Mouse (Mus musculus): Measurements from ENCODE around the gene Klhdc1.

Gene Klhdc1

DNA sequence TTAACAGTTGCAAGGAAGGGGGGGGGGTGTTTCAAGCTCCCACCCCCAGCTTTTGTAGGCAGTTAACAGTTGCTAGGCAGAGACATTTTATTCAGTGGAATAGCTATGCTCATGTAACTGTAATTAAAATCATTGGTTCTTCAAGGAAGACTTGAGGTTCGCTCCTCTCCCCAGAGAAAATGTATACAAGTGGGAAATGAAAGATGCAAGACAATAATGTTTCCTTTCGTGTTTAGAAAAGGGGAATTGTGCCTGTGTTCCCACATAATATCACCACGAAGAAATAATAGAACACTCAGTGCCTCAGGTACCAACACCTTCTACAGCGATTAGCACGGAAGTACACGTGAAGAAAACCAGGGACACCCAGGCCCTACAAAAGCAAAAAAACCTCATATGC lies at the start of gene Klhdc1:
TSS of gene Klhdc1 (plus strand) at position 301 of the 400 bp plus-strand sequence.
- no peak for DNase-seq (ENCODE audit: extremely low spot score, low read depth, low spot score)

DNA sequence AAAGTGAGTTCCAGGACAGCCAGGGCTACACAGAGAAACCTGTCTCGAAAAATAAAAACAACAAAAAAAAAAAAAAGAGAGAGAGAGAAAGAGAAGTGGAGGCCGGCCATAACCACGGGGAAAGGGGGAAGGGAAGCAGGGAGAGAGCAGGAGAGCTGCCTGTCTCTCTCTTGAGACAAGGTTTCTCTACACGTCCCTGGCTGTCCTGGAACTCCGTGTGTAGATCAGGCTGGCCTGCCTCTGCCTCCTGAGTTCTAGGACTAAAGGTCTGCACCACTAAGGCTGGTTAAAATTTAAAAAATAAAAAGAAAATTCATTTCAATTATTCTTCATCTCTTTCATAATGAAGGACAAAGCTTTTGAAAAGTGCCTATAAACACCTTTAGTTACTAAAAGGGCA lies 49.6 kb upstream of the Klhdc1 start:
- DNase-seq (ENCODE audit: extremely low spot score, low read depth, low spot score) = no peak

DNA sequence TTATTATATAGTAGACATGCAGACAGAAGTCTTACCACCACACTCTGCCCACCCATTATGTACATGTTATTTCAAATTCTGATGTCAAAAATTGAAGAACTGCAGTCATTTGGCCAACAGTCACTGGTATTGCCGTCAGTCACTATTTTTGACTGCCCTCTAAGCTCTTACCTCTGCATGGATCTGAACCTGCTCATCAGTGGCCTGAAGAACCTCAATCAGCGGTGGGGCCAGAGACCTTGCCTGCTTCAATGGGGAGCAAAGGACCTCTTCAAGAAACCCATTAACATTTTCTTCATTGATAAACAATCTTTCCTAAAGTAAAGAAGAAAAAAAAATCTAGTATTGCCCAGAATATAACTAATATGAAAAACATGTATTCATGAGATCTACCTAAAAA lies 48.3 kb upstream of the Klhdc1 start:
- no peak for DNase-seq (ENCODE audit: extremely low spot score, low read depth, low spot score)

DNA sequence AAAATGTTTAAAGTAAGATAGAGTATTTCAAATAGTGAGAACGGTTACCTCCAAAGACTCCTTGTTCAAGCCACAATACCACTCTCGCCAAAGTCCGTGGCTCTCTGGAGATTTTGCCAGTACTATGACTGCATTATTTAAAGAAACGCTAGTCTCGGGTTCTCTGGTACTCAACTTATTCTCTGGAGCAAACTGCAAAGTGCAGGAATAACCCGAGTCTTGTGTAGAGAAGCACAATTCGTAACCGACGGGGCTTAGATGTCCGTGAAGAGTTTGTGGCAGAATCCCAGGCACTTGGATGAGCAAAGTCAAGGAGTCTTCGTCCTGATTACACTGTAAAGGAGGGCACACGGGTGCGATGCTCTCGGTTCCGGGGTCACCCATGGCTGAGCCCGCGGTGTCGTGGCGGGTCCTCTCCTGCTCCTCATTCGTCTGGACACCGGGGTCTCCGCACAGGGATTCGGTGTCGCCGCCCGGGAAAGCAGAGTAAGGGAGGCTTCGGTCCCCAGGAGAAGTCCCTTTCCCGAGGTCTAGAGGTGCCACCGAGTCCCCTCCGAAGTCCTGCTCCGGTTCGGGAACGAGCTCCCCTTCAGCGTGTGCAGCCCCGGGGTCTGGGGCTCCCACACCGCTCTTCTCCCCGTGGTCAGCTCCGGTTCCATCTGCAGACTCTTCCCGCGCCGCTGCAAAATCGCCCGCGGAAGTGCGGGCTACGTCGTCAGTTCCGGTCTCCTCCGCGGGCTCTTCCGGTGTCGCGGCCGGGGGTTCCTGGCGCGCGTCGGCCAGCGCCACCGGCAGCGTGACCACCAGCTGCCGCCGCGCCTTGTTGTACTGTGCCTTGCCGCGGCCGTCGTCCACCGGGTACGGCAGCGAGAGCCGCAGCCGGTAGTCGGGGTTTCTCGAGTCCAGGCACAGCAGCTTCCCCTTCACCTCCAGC lies 44.3 kb upstream of the Klhdc1 start, which contains the start of gene Gm49383:
TSS of gene Gm49383 (minus strand) at position 661 of the 934 bp plus-strand sequence.
- no peak for DNase-seq (ENCODE audit: extremely low spot score, low read depth, low spot score)

DNA sequence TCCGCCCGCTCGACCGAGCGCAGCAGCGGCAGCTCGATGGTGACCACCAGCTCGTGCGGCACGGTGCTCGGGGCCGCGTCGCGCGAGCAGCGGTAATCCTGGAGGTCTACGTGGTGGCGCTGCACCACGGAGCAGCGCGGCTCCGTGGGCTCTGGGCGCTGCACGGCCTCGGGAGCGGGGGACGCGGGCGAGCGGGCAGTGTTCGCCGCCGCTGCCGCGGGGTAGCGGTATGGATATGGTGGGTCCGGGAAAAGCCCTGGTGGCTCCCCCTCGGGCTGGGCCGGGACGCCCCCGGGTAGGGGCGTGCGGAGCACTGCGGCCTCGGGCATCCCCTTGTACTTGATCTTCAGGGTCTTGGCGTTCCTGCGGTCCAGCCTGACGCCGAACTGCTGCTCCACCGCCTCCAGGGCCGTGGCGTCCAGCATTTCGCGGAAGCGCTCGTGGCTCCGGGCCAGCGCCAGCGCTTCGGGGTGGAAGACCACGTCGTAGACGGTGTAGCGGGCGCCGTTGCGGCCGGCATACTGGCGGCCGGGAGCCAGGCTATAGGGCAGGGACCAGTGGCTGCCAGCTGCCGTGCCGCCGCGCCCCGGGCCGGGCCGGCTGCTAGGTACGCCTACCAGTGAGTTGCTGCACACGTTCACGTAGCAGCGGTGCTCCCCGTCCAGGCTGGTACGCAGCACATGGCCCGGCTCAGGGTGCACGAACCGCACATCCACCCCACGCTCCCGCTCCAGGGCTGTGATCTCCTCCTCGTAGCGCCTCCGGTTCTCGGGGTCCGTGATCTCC lies 43.4 kb upstream of the Klhdc1 start:
- DNase-seq (ENCODE audit: extremely low spot score, low read depth, low spot score) = no peak

DNA sequence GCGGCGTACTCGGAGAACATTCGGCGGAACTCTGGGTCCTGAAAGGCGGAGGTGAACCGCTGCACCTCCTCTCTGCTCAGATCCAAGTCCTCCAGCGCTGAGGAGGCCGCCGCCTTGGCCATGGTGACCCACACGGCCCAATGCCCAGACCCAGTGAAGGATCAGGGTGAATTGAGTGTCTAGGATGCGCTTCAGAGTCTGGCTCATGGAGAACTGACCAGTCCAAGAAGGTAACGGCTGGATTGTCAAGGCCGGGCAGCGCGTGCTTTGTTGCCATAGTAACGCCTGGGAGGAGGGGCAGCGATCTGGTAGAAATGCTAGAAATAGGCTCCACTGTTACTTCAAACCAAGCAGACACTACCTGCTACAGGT lies 42.8 kb upstream of the Klhdc1 start, which contains the start of gene Dnaaf2:
TSS of gene Dnaaf2 (minus strand) at position 266 of the 372 bp plus-strand sequence.
- peak; percentile 49 for DNase-seq (ENCODE audit: extremely low spot score, low read depth, low spot score)

DNA sequence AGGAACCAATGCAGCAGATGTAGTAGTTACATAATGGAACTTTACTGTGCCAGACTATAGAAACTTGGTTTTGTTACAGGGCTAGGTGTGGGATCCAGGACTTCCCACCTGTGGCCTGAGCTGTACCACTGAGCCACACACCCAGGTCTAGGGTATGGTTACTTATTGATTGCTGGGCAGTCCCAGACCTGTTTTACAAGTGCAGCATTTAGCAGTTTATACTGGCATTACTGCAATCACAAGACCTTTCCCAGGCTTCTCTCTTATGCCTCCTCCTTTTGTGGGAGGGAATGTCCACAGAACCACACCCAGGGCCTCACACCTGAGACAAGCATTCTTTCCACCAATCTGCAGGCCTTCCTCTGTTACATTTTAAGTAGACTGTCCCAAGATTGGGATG lies 42.0 kb upstream of the Klhdc1 start:
- no peak for DNase-seq (ENCODE audit: extremely low spot score, low read depth, low spot score)

DNA sequence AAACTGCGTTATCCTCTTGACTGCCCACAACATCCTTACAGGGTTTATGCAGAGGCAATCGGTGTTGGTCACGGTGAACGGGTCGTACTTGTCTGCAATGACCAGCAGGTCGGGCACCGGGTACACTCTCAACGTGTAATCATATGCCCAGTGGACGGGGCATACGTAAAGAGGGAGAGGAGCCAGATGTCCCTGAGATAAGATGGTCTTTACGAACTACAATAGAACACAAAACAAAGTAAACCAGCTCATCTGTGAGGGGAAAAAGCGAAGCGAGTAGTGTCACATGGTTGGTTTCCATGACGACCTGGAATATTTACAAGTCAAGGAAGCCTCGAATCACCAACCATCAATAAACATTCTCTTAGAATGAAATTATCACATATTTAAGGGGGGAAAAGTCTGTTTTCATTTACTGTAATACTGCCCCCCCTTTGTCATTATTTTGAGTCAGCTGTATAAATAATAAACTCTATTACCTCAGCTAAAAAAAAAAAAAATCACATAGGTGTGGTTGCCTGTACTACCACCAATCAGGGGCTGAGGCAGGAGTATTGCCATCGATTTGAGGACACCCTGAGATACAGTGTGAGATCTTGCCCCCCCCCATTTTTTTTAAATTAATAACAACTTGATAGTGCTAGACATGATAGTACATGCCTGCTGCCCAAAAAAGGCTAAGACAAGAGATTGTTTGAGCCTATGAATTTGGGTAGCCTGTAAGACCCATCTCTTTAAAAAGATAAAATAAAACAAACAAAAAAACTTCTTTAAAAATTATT lies 36.7 kb upstream of the Klhdc1 start, which contains the start of gene Gm49384:
TSS of gene Gm49384 (minus strand) at position 216 of the 782 bp plus-strand sequence.
- no peak for DNase-seq (ENCODE audit: extremely low spot score, low read depth, low spot score)

DNA sequence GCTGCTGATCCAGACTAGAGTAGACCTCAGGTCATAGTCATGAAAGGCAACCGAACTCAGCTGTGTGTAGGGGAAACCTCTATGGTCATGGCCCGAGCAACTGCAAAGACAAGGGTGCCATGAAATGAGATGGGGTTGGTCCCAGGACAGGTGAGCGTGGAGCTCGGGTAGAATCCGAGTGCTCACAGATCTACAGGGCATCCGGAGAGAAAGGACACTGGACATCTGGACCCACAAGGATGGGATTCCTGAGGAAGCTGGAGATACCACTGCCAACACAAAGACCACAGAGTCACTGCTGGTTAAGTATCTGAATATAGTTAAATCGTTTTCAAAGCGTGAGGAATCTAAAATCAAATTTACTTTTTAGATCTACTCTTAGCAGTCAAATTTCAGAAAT lies 33.6 kb upstream of the Klhdc1 start:
- DNase-seq (ENCODE audit: extremely low spot score, low read depth, low spot score) = no peak

DNA sequence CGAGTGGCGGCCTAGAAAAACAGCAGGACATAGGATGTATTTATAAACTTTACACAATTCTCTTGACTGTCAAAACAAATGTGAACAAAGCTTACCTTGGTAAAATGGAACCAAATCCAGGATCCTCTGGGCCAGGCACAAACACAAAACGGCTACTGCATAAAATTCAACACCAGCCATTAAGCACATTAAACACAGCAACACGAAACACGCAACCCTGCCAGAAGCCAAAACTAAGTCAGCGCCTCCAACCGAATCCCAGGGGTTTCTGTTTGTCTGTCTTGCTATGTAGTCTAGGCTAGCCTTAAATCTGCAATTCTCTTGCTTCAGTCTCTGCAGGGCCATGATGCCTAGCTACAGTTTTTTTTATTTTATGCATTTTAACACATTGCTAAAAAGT lies 33.0 kb upstream of the Klhdc1 start:
- DNase-seq (ENCODE audit: extremely low spot score, low read depth, low spot score) = no peak

DNA sequence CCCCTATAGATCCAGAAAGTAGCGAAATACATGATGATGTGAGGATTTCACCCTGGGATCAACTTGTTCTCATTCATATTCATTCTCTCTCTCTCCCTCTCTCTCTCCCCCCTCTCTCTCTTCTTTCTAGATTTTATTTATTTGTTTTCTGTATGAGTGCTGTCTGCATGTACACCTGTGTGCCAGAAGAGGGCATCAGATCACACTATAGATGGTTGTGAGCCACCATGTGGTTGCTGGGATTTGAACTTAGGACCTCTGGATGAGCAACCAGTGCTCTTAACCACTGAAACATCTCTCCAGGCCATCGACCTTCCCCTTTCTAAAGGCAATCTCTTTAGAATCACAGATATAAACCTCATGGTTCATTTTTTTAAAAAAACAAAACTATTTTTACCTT lies 32.5 kb upstream of the Klhdc1 start:
- no peak for DNase-seq (ENCODE audit: extremely low spot score, low read depth, low spot score)

DNA sequence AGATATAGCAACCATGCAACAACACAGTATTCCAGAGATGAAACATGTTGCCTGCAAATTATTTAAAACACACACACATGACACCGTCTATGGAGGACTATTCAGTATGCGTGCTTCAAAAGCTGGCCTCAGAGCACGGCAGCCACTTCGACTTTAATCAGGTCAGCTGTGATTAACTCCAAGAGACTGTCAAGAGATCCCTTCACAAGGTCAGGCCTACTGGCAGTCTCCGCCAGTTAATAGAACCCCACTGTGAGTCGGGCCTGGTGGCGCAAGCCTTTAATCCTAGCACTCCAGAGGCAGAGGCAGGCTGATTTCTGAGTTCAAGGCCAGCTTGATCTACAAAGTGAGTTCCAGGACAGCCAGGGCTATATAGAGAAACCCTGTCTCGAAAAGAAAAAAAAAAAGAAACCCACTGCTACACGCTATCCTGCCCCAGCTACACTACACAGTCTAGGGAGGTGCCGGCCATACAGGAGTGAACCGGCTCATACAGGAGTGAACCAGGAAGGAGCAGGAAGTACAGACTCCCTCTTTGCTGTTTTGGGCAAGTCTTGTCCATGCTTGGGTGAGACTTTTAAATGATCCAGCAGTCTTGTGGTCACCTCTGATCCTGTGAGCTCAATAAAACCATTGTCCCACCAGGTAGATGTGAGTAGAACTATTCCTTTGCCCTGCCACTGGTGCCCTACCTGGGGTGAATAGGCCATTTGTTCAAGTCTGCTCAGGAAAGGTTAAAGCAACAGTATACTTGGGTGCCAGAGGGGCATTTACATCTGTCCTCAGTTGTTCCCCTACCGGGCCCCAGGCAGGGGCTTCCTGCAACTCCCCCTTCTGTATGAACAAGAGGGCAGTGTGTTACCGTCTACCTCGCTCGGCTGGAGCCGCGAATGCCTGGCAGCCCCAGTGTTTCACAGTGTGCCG lies 30.7 kb upstream of the Klhdc1 start:
- DNase-seq (ENCODE audit: extremely low spot score, low read depth, low spot score) = no peak

DNA sequence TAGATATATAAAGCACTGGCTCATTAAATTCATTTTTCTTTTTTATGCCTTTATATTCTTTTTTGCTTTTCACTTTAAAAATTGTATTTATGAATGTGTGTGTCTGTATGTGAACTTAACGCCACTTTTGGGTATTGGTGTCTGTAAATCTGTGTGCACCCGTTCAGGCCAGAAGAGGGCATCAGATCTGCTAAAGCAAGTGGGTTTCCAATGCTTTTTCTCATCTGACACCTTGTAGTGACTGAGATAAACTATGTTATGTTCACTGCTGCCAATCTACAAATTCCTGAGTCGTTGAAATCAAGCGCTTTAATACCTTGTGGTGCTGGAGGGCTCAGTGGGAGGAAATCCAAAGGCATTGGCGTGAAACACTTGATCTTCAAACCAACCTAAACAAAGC lies 29.9 kb upstream of the Klhdc1 start:
- DNase-seq (ENCODE audit: extremely low spot score, low read depth, low spot score) = no peak

DNA sequence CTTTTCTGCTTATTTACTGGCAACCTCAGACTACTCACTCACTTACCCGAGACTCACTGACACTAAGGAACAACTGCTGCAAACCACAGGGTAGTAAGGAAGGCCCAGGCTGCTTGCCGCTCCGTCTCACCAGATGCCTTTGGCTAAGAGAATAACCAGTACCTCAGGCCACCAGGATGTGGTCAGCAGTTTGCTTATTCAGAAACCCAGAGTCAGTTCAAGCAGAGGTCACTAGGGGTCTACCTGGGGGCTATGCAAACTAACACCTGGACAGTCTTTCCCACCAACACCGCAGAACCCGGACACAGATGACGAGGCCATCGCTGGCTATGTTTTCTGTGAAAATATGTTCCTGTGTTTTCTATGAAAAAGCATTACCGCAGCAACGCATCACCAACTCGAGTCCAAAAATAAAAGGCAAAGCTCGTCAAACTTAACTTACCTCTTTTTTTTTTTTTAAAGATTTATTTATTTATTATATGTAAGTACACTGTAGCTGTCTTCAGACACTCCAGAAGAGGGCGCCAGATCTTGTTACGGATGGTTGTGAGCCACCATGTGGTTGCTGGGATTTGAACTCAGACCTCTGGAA lies 27.7 kb upstream of the Klhdc1 start:
- no peak for DNase-seq (ENCODE audit: extremely low spot score, low read depth, low spot score)

DNA sequence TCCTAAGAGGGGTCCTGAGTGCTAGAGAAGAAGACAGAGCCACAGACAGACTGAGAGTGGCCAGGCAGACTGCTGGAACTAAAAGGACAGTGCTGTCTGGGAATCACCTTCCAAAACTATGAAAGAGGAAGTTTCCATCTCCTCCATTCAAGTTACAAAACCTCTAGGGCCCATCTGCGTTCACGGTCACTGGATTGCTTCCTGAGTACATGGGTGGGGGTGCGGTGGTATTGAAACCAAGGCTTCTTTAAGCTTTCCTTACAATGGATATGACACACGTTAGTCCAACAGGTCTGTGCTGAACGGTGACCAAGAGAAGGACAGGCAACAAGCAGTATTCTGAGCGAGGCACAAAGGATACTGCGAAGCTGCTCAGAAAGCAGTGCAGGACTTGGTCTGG lies 26.6 kb upstream of the Klhdc1 start:
- no peak for DNase-seq (ENCODE audit: extremely low spot score, low read depth, low spot score)

DNA sequence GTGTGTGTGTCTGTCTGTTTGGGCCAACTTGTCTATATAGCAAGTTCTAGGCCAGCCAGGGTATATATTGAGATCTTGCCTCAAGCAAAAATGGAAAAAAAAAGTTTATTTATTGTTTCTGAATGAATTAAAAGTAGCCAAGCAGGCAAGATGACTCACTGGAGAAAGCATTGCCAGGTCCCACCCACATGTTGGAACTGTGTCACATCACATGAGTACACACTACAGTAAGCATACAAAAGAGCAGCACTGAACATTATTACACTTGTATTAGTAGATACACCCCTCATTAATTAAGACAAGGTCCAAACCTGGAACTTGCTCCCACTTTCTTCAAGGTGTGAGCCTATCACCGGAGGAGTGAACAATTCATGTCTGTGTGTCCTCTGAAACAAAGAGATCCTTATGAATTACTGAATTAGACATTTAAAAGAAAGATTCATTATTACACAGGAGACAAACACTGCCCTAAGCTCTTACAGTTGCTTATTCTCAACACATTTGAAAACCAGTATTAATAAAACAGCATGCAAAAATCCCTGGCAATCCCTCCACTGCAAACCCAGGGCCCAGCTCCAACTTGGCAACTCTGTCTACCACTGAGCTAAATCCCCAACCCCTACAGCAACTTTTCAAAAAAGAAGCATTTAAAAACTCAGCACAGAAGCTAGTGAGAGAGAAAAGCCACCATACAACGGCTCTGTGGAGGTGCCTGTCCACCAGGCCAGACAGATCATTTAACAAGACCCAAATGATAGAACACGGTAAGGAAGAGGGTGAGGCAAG lies 25.8 kb upstream of the Klhdc1 start:
- DNase-seq (ENCODE audit: extremely low spot score, low read depth, low spot score) = no peak

DNA sequence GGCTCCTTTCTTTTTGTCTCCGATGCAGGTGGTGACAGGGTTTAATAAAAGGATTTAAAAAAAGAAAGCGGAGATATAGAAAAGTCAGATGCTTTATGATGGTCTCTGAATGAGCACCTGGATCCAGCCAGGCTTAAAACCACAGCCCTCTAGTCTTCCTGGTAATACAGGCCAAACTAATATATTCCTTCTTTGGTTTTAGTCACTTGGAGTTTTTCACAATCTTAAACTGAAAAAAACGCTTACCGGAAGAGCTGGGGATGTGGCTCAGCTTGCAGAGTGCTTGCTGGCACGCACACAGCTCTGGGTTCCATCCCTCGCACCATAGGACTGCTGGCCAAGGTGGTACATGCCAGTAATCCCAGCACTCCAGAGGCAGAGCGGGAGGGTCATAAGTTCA lies 24.4 kb upstream of the Klhdc1 start:
- DNase-seq (ENCODE audit: extremely low spot score, low read depth, low spot score) = no peak

DNA sequence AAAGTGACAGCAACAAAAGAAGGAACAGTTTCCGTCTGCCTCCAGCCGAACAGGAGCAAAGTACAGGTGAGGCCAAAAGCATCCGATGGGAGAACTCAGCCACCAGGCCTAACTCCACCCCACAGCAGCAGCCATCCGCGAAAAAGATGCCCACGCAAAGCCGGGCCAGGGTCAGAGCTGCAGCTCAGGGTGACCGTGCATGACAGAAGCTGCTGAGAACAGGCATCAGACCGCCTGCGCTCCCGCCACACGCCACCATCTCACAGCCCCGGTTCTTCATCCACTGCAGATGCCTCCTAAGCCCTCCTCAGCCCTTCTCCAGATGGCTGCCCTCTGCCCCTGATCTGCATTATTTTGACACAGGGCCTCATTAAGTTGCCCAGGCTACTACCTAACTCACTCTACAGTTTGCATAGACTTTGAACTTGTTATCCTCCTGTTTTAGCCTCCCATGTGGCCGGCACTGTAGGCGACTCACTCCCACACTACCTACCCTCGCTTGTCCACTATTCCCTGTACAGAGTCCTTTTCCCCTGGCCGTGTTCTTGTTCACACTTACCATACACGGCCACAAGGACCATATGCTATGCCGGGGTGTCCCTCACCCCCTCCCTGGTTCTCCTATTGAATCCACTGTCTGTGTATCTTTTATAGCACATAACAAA lies 20.2 kb upstream of the Klhdc1 start:
- DNase-seq (ENCODE audit: extremely low spot score, low read depth, low spot score) = no peak
